Mouse (Mus musculus): Measurements from ENCODE around the gene Erc2. TPM values are rescaled to one million over a fixed set of nuclear protein-coding genes. Genes with fewer than 3 reads are reported as not detected.

Gene Erc2
- polyA plus RNA-seq, 1 experiment from 2014 or later: 13.1 TPM

GRCm38 (mm10) chr14:27975661-27976060, 353.4 kb downstream of the Erc2 start:
- ATAC-seq (ENCODE audit: insufficient read depth, low FRiP score, low TSS enrichment) (no peak), DNase-seq (ENCODE audit: low spot score) (no peak)
- Histone ChIP-seq H3K27me3 (ENCODE audit: control insufficient read depth, insufficient read depth, low read length) (no peaks in the 10 kb centered on the region), H3K27ac (ENCODE audit: low read depth, low read length) (no peak overlapping the region), H3K4me2 (ENCODE audit: low read depth) (no peak overlapping the region), H3K4me1 (ENCODE audit: control insufficient read depth, insufficient read depth, low read length) (no peaks in the 10 kb centered on the region), H3K36me3 (ENCODE audit: control insufficient read depth, insufficient read depth, low read length) (no peaks in the 10 kb centered on the region), H3K9me3 (ENCODE audit: control insufficient read depth, low read length) (no peaks in the 10 kb centered on the region), H3K9ac (ENCODE audit: low read length) (no peak overlapping the region), H3K4me3 (ENCODE audit: low read depth, low read length) (no peak overlapping the region)
- WGBS: 72% methylated on average over 1 of the region's 1 CpGs

GRCm38 (mm10) chr14:27984758-27985157, 362.5 kb downstream of the Erc2 start:
- H3K9ac ChIP-seq (ENCODE audit: low read length): no peak overlapping the region
- ATAC-seq (ENCODE audit: insufficient read depth, low FRiP score, low TSS enrichment) (no peak), DNase-seq (ENCODE audit: low spot score) (no peak)
- no peak overlapping the region for H3K4me3 ChIP-seq (ENCODE audit: low read depth, low read length)
- H3K4me1 ChIP-seq (ENCODE audit: control insufficient read depth, insufficient read depth, low read length): no peaks in the 10 kb centered on the region
- H3K9me3 ChIP-seq (ENCODE audit: control insufficient read depth, low read length): no peaks in the 10 kb centered on the region
- no peak overlapping the region for H3K4me2 ChIP-seq (ENCODE audit: low read depth)
- H3K27ac ChIP-seq (ENCODE audit: low read depth, low read length): no peak overlapping the region
- no peaks in the 10 kb centered on the region for H3K27me3 ChIP-seq (ENCODE audit: control insufficient read depth, insufficient read depth, low read length)
- 81% methylated on average over 3 of the region's 3 CpGs for WGBS
- H3K36me3 ChIP-seq (ENCODE audit: control insufficient read depth, insufficient read depth, low read length): no peaks in the 10 kb centered on the region

GRCm38 (mm10) chr14:27985201-27985600, 363.0 kb downstream of the Erc2 start:
- H3K9ac ChIP-seq (ENCODE audit: low read length): no peak overlapping the region
- no peaks in the 10 kb centered on the region for H3K27me3 ChIP-seq (ENCODE audit: control insufficient read depth, insufficient read depth, low read length)
- H3K27ac ChIP-seq (ENCODE audit: low read depth, low read length): no peak overlapping the region
- ATAC-seq (ENCODE audit: insufficient read depth, low FRiP score, low TSS enrichment) (no peak), DNase-seq (ENCODE audit: low spot score) (peak; percentile 37)
- H3K9me3 ChIP-seq (ENCODE audit: control insufficient read depth, low read length): no peaks in the 10 kb centered on the region
- 52% methylated on average over 5 of the region's 5 CpGs for WGBS
- H3K4me1 ChIP-seq (ENCODE audit: control insufficient read depth, insufficient read depth, low read length): no peaks in the 10 kb centered on the region
- no peak overlapping the region for H3K4me3 ChIP-seq (ENCODE audit: low read depth, low read length)
- no peak overlapping the region for H3K4me2 ChIP-seq (ENCODE audit: low read depth)
- H3K36me3 ChIP-seq (ENCODE audit: control insufficient read depth, insufficient read depth, low read length): no peaks in the 10 kb centered on the region

GRCm38 (mm10) chr14:27987422-27987821, 365.2 kb downstream of the Erc2 start:
- H3K4me3 ChIP-seq (ENCODE audit: low read depth, low read length): no peak overlapping the region
- no peak overlapping the region for H3K4me2 ChIP-seq (ENCODE audit: low read depth)
- no peak for DNase-seq (ENCODE audit: low spot score)
- no peaks in the 10 kb centered on the region for H3K9me3 ChIP-seq (ENCODE audit: control insufficient read depth, low read length)
- no peaks in the 10 kb centered on the region for H3K4me1 ChIP-seq (ENCODE audit: control insufficient read depth, insufficient read depth, low read length)
- no peaks in the 10 kb centered on the region for H3K36me3 ChIP-seq (ENCODE audit: control insufficient read depth, insufficient read depth, low read length)
- no peak overlapping the region for H3K9ac ChIP-seq (ENCODE audit: low read length)
- no peak for ATAC-seq (ENCODE audit: insufficient read depth, low FRiP score, low TSS enrichment)
- no peak overlapping the region for H3K27ac ChIP-seq (ENCODE audit: low read depth, low read length)
- no peaks in the 10 kb centered on the region for H3K27me3 ChIP-seq (ENCODE audit: control insufficient read depth, insufficient read depth, low read length)
- WGBS: 79% methylated on average over 1 of the region's 1 CpGs

- H3K27me3 ChIP-seq (ENCODE audit: control insufficient read depth, insufficient read depth, low read length): no peaks in the 10 kb centered on the region
- no peaks in the 10 kb centered on the region for H3K36me3 ChIP-seq (ENCODE audit: control insufficient read depth, insufficient read depth, low read length)
- WGBS: 77% methylated on average over 3 of the region's 3 CpGs
- DNase-seq (ENCODE audit: low spot score) (no peak), ATAC-seq (ENCODE audit: insufficient read depth, low FRiP score, low TSS enrichment) (no peak)
- no peaks in the 10 kb centered on the region for H3K4me1 ChIP-seq (ENCODE audit: control insufficient read depth, insufficient read depth, low read length)
- H3K27ac ChIP-seq (ENCODE audit: low read depth, low read length): no peak overlapping the region
- no peak overlapping the region for H3K9ac ChIP-seq (ENCODE audit: low read length)
- no peak overlapping the region for H3K4me2 ChIP-seq (ENCODE audit: low read depth)
- H3K4me3 ChIP-seq (ENCODE audit: low read depth, low read length): no peak overlapping the region
- H3K9me3 ChIP-seq (ENCODE audit: control insufficient read depth, low read length): no peaks in the 10 kb centered on the region
Observed at GRCm38 (mm10) chr14:27998551-27998950, 376.3 kb downstream of the Erc2 start.

GRCm38 (mm10) chr14:28004023-28004422, 381.8 kb downstream of the Erc2 start:
- Histone ChIP-seq H3K4me2 (ENCODE audit: low read depth) (no peak overlapping the region), H3K27ac (ENCODE audit: low read depth, low read length) (no peak overlapping the region), H3K4me3 (ENCODE audit: low read depth, low read length) (no peak overlapping the region), H3K9ac (ENCODE audit: low read length) (no peak overlapping the region), H3K9me3 (ENCODE audit: control insufficient read depth, low read length) (no peaks in the 10 kb centered on the region), H3K36me3 (ENCODE audit: control insufficient read depth, insufficient read depth, low read length) (no peaks in the 10 kb centered on the region), H3K27me3 (ENCODE audit: control insufficient read depth, insufficient read depth, low read length) (no peaks in the 10 kb centered on the region), H3K4me1 (ENCODE audit: control insufficient read depth, insufficient read depth, low read length) (no peaks in the 10 kb centered on the region)
- 59% methylated on average over 4 of the region's 4 CpGs for WGBS
- ATAC-seq (ENCODE audit: insufficient read depth, low FRiP score, low TSS enrichment): no peak
- DNase-seq (ENCODE audit: low spot score): peak; percentile 27

- Histone ChIP-seq H3K9ac (ENCODE audit: low read length) (no peak overlapping the region), H3K4me3 (ENCODE audit: low read depth, low read length) (no peak overlapping the region), H3K4me2 (ENCODE audit: low read depth) (no peak overlapping the region), H3K4me1 (ENCODE audit: control insufficient read depth, insufficient read depth, low read length) (no peaks in the 10 kb centered on the region), H3K9me3 (ENCODE audit: control insufficient read depth, low read length) (no peaks in the 10 kb centered on the region), H3K36me3 (ENCODE audit: control insufficient read depth, insufficient read depth, low read length) (no peaks in the 10 kb centered on the region), H3K27me3 (ENCODE audit: control insufficient read depth, insufficient read depth, low read length) (no peaks in the 10 kb centered on the region), H3K27ac (ENCODE audit: low read depth, low read length) (no peak overlapping the region)
- ATAC-seq (ENCODE audit: insufficient read depth, low FRiP score, low TSS enrichment) (no peak), DNase-seq (ENCODE audit: low spot score) (no peak)
- WGBS: 94% methylated on average over 10 of the region's 10 CpGs
Observed at GRCm38 (mm10) chr14:28010536-28011280, 388.5 kb downstream of the Erc2 start.

GRCm38 (mm10) chr14:28023199-28023598, 401.0 kb downstream of the Erc2 start:
- no peak for DNase-seq (ENCODE audit: low spot score)
- Histone ChIP-seq H3K4me2 (ENCODE audit: low read depth) (no peak overlapping the region), H3K9me3 (ENCODE audit: control insufficient read depth, low read length) (no peaks in the 10 kb centered on the region), H3K4me3 (ENCODE audit: low read depth, low read length) (no peak overlapping the region), H3K27ac (ENCODE audit: low read depth, low read length) (no peak overlapping the region), H3K9ac (ENCODE audit: low read length) (no peak overlapping the region), H3K36me3 (ENCODE audit: control insufficient read depth, insufficient read depth, low read length) (no peaks in the 10 kb centered on the region), H3K4me1 (ENCODE audit: control insufficient read depth, insufficient read depth, low read length) (no peaks in the 10 kb centered on the region), H3K27me3 (ENCODE audit: control insufficient read depth, insufficient read depth, low read length) (no peaks in the 10 kb centered on the region)
- WGBS: 88% methylated on average over 6 of the region's 6 CpGs
- no peak for ATAC-seq (ENCODE audit: insufficient read depth, low FRiP score, low TSS enrichment)

GRCm38 (mm10) chr14:28030870-28031269, 408.6 kb downstream of the Erc2 start:
- DNase-seq (ENCODE audit: low spot score) (no peak), ATAC-seq (ENCODE audit: insufficient read depth, low FRiP score, low TSS enrichment) (no peak)
- H3K4me1 ChIP-seq (ENCODE audit: control insufficient read depth, insufficient read depth, low read length): no peaks in the 10 kb centered on the region
- no peaks in the 10 kb centered on the region for H3K36me3 ChIP-seq (ENCODE audit: control insufficient read depth, insufficient read depth, low read length)
- no peaks in the 10 kb centered on the region for H3K27me3 ChIP-seq (ENCODE audit: control insufficient read depth, insufficient read depth, low read length)
- H3K27ac ChIP-seq (ENCODE audit: low read depth, low read length): no peak overlapping the region
- H3K9me3 ChIP-seq (ENCODE audit: control insufficient read depth, low read length): no peaks in the 10 kb centered on the region
- 73% methylated on average over 1 of the region's 1 CpGs for WGBS
- no peak overlapping the region for H3K4me2 ChIP-seq (ENCODE audit: low read depth)
- no peak overlapping the region for H3K9ac ChIP-seq (ENCODE audit: low read length)
- H3K4me3 ChIP-seq (ENCODE audit: low read depth, low read length): no peak overlapping the region
